15 mouse cellular contexts compared by ENCODE assay signal in genomic region chr7:63665496-63665895, GRCm38 (mm10).
DNase-seq lines count a peak whose midpoint lies in the region; TF ChIP-seq lines count a peak whose summit lies in the region.
"Had no signal": no experiment of that assay in that cellular context is flagged by ENCODE, and none has a peak within 500 bp of the region (broad histone marks: within the 10 kb centered on the region; RNA-seq: fewer than 3 reads in every experiment).

No protein-coding gene starts in this region.

- TF ChIP-seq POLR2A in brain, embryonic 14.5 days (IDR thresholded peaks at IDR 0.05; ENCODE audit: borderline replicate concordance, extremely low read depth, insufficient read depth, insufficient read length, poor library complexity, severe bottlenecking) = no peak

- no peak for TF ChIP-seq CTCF in brain, embryonic 14.5 days (IDR thresholded peaks at IDR 0.05; ENCODE audit: borderline replicate concordance, extremely low read depth, insufficient read depth, insufficient read length)

- DNase-seq in layer of hippocampus, adult 18-20 months (ENCODE audit: low spot score in 2 of 2) = peak; percentile 45 to 60
- DNase-seq in layer of hippocampus, postnatal 25 days (ENCODE audit: extremely low spot score in 1 of 2, low spot score in 1 of 2) = no peak
- DNase-seq in brain, embryonic 14.5 days (ENCODE audit: low read depth) = peak; percentile 19
- peak; percentile 37 for DNase-seq in cerebellum, adult 8-10 months
- peak; percentile 37 to 52 for DNase-seq in layer of hippocampus, adult 8-10 months (ENCODE audit: low spot score in 2 of 2)
- no peak for DNase-seq in c-Kit-positive CD71-positive TER-119-positive erythroid progenitor cells, embryonic 14.5 days (ENCODE audit: low spot score)
- no peak for DNase-seq in lung, postnatal 25 days (ENCODE audit: low spot score)
- DNase-seq: adrenal gland, adult 2 months; gastrocnemius, adult 2 months; heart, adult 11 months; kidney, adult 8-10 months; kidney, postnatal 14 days; lung, adult 18-20 months; lung, postnatal 14 days; right cerebral cortex, postnatal 4 days had no signal

Comparison
In these comparisons a context has a peak if more than half of its experiments do, and no peak if none do; other contexts are left out.
1. DNase-seq: peak in layer of hippocampus, adult 18-20 months (2 of 2), brain, embryonic 14.5 days (single experiment), cerebellum, adult 8-10 months (single experiment) and layer of hippocampus, adult 8-10 months (2 of 2); none in layer of hippocampus, postnatal 25 days (0 of 2), c-Kit-positive CD71-positive TER-119-positive erythroid progenitor cells, embryonic 14.5 days (single experiment) and lung, postnatal 25 days (single experiment).